Mouse (Mus musculus) heart, adult 2 months (tissue): ENCODE data around the gene Olfr1240.

Experiments used
- CTCF ChIP-seq: fragments of 200-600 bp; IDR thresholded peaks from 2 replicates; pipeline ENCODE4 v1.8.1; 2022; ENCODE audit warnings: antibody characterized with exemption, mild to moderate bottlenecking, moderate library complexity
- EP300 ChIP-seq: fragments of 200-500 bp; IDR thresholded peaks from 2 replicates; pipeline ENCODE4 v1.6.1; 2011; ENCODE audit warnings: low read depth, low read length, control low read depth; ENCODE audit not compliant: insufficient read depth

DNA sequence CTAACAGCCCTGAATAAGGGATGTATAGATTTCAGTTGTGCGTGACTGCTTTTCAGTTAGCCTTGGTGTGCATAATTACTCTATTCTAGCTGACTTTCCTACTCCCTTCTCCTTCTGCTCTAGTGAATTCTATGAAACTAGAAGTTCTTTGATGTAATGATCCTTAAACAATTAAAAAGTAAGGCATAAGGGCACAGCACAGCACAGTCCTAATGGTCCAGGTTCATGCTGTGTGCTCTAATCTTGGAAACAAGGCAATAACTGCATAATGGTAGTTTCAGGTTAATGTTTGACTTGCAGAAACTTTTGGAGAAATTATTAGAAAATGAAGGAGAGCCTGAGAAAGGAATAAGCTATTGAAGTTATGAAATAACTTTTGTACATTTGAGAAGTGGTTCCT lies 28.2 kb downstream of the Olfr1240 start:
- TF ChIP-seq EP300 (no peak), CTCF (no peak)
